Mouse (Mus musculus) heart, embryonic 14.5 days (tissue): ENCODE results near the gene Btg1-ps1. TPM values are rescaled to one million over a fixed set of nuclear protein-coding genes. Genes with fewer than 3 reads are reported as not detected.
"Not testable (repeated sequence)": the region's sequence is repeated elsewhere in the genome, so short reads cannot be mapped to it uniquely, and the experiment has no call there.

Experiments
- ATAC-seq: fragments of 200-750 bp; cut with Nextera tagmentation; 2 replicates; pipeline ENCODE4 v1.8.0; 2017; ENCODE audit warnings: low read depth, moderate TSS enrichment; ENCODE audit not compliant: insufficient number of reproducible peaks, insufficient read depth, low FRiP score
- H3K27ac ChIP-seq, 2 experiments: fragments of 200-500 bp in 1 of 2; fragments of 300-500 bp in 1 of 2; sonication (generic) in 1 of 2; replicated peaks in 1 of 2; 2 replicates each; pipeline ENCODE4 v1.5.1; 2012 to 2014; ENCODE audit warnings: low read depth in 2 of 2, low read length in 2 of 2, control low read depth in 1 of 2, mild to moderate bottlenecking in 1 of 2, mixed read lengths in 1 of 2; ENCODE audit not compliant: control insufficient read depth in 1 of 2, insufficient read depth in 1 of 2
- H3K27me3 ChIP-seq: fragments of 300-500 bp; sonication (generic); 2 replicates; pipeline ENCODE4 v1.6.1; 2014; ENCODE audit warnings: mild to moderate bottlenecking, low read length, control low read depth; ENCODE audit not compliant: control insufficient read depth, insufficient read depth
- H3K36me3 ChIP-seq: fragments of 300-500 bp; sonication (generic); 2 replicates; pipeline ENCODE4 v1.6.1; 2014; ENCODE audit warnings: mild to moderate bottlenecking, control low read depth, low read length, mixed read lengths; ENCODE audit not compliant: control insufficient read depth, insufficient read depth
- H3K4me1 ChIP-seq, 2 experiments: fragments of 200-500 bp in 1 of 2; fragments of 300-500 bp in 1 of 2; sonication (generic) in 1 of 2; 2 replicates each; pipeline ENCODE4 v1.6.1; 2012 to 2014; ENCODE audit warnings: low read length in 2 of 2, control low read depth in 1 of 2, mixed read lengths in 1 of 2; ENCODE audit not compliant: control insufficient read depth in 2 of 2, insufficient read depth in 2 of 2
- H3K4me2 ChIP-seq: fragments of 300-500 bp; sonication (generic); 2 replicates; pipeline ENCODE4 v1.6.1; 2014; ENCODE audit warnings: mild to moderate bottlenecking, low read length
- H3K4me3 ChIP-seq, 2 experiments: fragments of 200-500 bp in 1 of 2; fragments of 300-500 bp in 1 of 2; sonication (generic) in 1 of 2; 2 replicates each; pipeline ENCODE4 v1.5.1; 2012 to 2014; ENCODE audit warnings: low read length in 2 of 2, mild to moderate bottlenecking in 2 of 2, control low read depth in 1 of 2, low read depth in 1 of 2, moderate library complexity in 1 of 2; ENCODE audit not compliant: control insufficient read depth in 1 of 2, insufficient read depth in 1 of 2
- H3K9ac ChIP-seq: fragments of 300-500 bp; sonication (generic); 2 replicates; pipeline ENCODE4 v1.6.1; 2014; ENCODE audit warnings: mild to moderate bottlenecking, low read length
- H3K9me3 ChIP-seq: fragments of 300-500 bp; sonication (generic); 2 replicates; pipeline ENCODE4 v1.6.1; 2016; ENCODE audit warnings: low read length, control low read depth; ENCODE audit not compliant: control insufficient read depth
- WGBS: fragments of 180-500 bp; shearing (Covaris S2); extraction: QIAGEN DNeasy Blood & Tissue Kit; methylation state at CpG from one replicate; pipeline ENCODE4 v1.1.7; 2014; 5-methylcytosine and 5-hydroxymethylcytosine counted together
- polyA plus RNA-seq: library from polyadenylated mRNA; unstranded; fragments of >200 nt; fragmentation: Nextera tagmentation; extraction: Ambion mirVana; gene quantifications from 2 replicates; pipeline ENCODE4 v1.2.1, GENCODE M21; 2014

Btg1-ps1 gene
- polyA plus RNA-seq, result not detected in 2 replicates

GRCm38 (mm10) chrX:38018597-38018996 lies at the start of gene Btg1-ps1:
Gene Btg1-ps1 (minus strand): TSS chrX:38018815.
- not testable (repeated sequence) for H3K27me3 ChIP-seq, ATAC-seq

GRCm38 (mm10) chrX:38066175-38066574 lies 47.6 kb upstream of the Btg1-ps1 start, which contains the start of gene Rhox10:
Gene Rhox10 (plus strand): TSS chrX:38066475.
- Histone ChIP-seq H3K27ac (no peak within 1 kb of the TSS), H3K36me3 (no peaks in the 10 kb centered on the region), H3K4me1 (no peaks in the 10 kb centered on the region), H3K9ac (no peak within 1 kb of the TSS), H3K27me3 (no peaks in the 10 kb centered on the region), H3K4me3 (no peak within 1 kb of the TSS), H3K4me2 (no peak within 1 kb of the TSS), H3K9me3 (no peaks in the 10 kb centered on the region)
- WGBS, result 82% methylated on average over 11 of the region's 11 CpGs
- ATAC-seq, result no peak

More at GRCm38 (mm10) chrX:38018597-38018996, at the start of gene Btg1-ps1:
- not testable (repeated sequence) for H3K4me3 ChIP-seq, H3K9me3 ChIP-seq, H3K4me1 ChIP-seq, H3K9ac ChIP-seq, H3K36me3 ChIP-seq, H3K27ac ChIP-seq, H3K4me2 ChIP-seq

- H3K27ac ChIP-seq, result no peak overlapping the region
- no peaks in the 10 kb centered on the region for H3K4me1 ChIP-seq
- 3% methylated on average over 1 of the region's 1 CpGs for WGBS
- no peak overlapping the region for H3K9ac ChIP-seq
- no peak overlapping the region for H3K4me3 ChIP-seq
- no peak for ATAC-seq
- no peak overlapping the region for H3K4me2 ChIP-seq
- H3K9me3 ChIP-seq, result no peaks in the 10 kb centered on the region
- H3K27me3 ChIP-seq, result no peaks in the 10 kb centered on the region
- no peaks in the 10 kb centered on the region for H3K36me3 ChIP-seq
Observed at GRCm38 (mm10) chrX:38061544-38061943, 42.9 kb upstream of the Btg1-ps1 start.

- H3K36me3 ChIP-seq, ATAC-seq, H3K27ac ChIP-seq, H3K4me3 ChIP-seq, H3K4me2 ChIP-seq, H3K27me3 ChIP-seq, H3K4me1 ChIP-seq, H3K9ac ChIP-seq, H3K9me3 ChIP-seq: not testable (repeated sequence)
Observed at GRCm38 (mm10) chrX:38043014-38043413, 24.4 kb upstream of the Btg1-ps1 start, which contains the start of gene Btg1-ps2. Gene Btg1-ps2 (minus strand): TSS chrX:38043114.

GRCm38 (mm10) chrX:38039666-38040065 lies 21.1 kb upstream of the Btg1-ps1 start:
- ATAC-seq, result no peak
- H3K4me2 ChIP-seq, result no peak overlapping the region
- H3K9me3 ChIP-seq, result no peaks in the 10 kb centered on the region
- no peaks in the 10 kb centered on the region for H3K4me1 ChIP-seq
- 82% methylated on average over 5 of the region's 5 CpGs for WGBS
- H3K27ac ChIP-seq, result no peak overlapping the region
- H3K27me3 ChIP-seq, result no peaks in the 10 kb centered on the region
- no peak overlapping the region for H3K4me3 ChIP-seq
- H3K9ac ChIP-seq, result no peak overlapping the region
- no peaks in the 10 kb centered on the region for H3K36me3 ChIP-seq

GRCm38 (mm10) chrX:38033841-38034240 lies 15.2 kb upstream of the Btg1-ps1 start:
- Histone ChIP-seq H3K9me3 (no peaks in the 10 kb centered on the region), H3K4me2 (no peak overlapping the region), H3K4me1 (no peaks in the 10 kb centered on the region), H3K36me3 (no peaks in the 10 kb centered on the region), H3K9ac (no peak overlapping the region), H3K27ac (no peak overlapping the region), H3K4me3 (no peak overlapping the region), H3K27me3 (no peaks in the 10 kb centered on the region)
- 45% methylated on average over 2 of the region's 2 CpGs for WGBS
- no peak for ATAC-seq

GRCm38 (mm10) chrX:38008756-38009155 lies 9.9 kb downstream of the Btg1-ps1 start:
- Histone ChIP-seq H3K27ac (no peak overlapping the region), H3K27me3 (no peaks in the 10 kb centered on the region), H3K4me3 (no peak overlapping the region), H3K36me3 (no peaks in the 10 kb centered on the region), H3K9me3 (no peaks in the 10 kb centered on the region), H3K9ac (no peak overlapping the region), H3K4me2 (no peak overlapping the region), H3K4me1 (peaks cover 0 to 2% of the 10 kb centered on the region in 2 experiments; a peak in 1 of 4 replicates)
- 33% methylated on average over 2 of the region's 2 CpGs for WGBS
- ATAC-seq, result no peak
